Mouse (Mus musculus) neural tube, embryonic 12.5 days (tissue): ENCODE measurements around the gene Nudt3. TPM values are rescaled to one million over a fixed set of nuclear protein-coding genes. Genes with fewer than 3 reads are reported as not detected.

Experiments used
- ATAC-seq: fragments of 200-750 bp; cut with Nextera tagmentation; 2 replicates; pipeline ENCODE4 v1.8.0; 2017; ENCODE audit warnings: low read depth, mild to moderate bottlenecking, moderate TSS enrichment, moderate library complexity; ENCODE audit not compliant: low FRiP score
- H3K27ac ChIP-seq: fragments of 300-500 bp; sonication (generic); 2 replicates; pipeline ENCODE4 v1.5.1; 2016
- H3K27me3 ChIP-seq: fragments of 300-500 bp; sonication (generic); replicated peaks from 2 replicates; pipeline ENCODE4 v1.6.1; 2016; ENCODE audit warnings: mild to moderate bottlenecking
- H3K36me3 ChIP-seq: fragments of 300-500 bp; sonication (generic); 2 replicates; pipeline ENCODE4 v1.6.1; 2016; ENCODE audit warnings: mild to moderate bottlenecking
- H3K4me1 ChIP-seq: fragments of 300-500 bp; sonication (generic); 2 replicates; pipeline ENCODE4 v1.6.1; 2016
- H3K4me2 ChIP-seq: fragments of 300-500 bp; sonication (generic); replicated peaks from 2 replicates; pipeline ENCODE4 v1.6.1; 2016; ENCODE audit warnings: mild to moderate bottlenecking
- H3K4me3 ChIP-seq: fragments of 300-500 bp; sonication (generic); 2 replicates; pipeline ENCODE4 v1.5.1; 2016
- H3K9ac ChIP-seq: fragments of 300-500 bp; sonication (generic); 2 replicates; pipeline ENCODE4 v1.6.1; 2016; ENCODE audit warnings: mild to moderate bottlenecking
- H3K9me3 ChIP-seq: fragments of 300-500 bp; sonication (generic); 2 replicates; pipeline ENCODE4 v1.6.1; 2016; ENCODE audit warnings: mild to moderate bottlenecking
- WGBS: fragments of 180-500 bp; shearing (Covaris S2); methylation state at CpG from one replicate; pipeline ENCODE4 v1.1.7; 2016; 5-methylcytosine and 5-hydroxymethylcytosine counted together
- polyA plus RNA-seq: library from polyadenylated mRNA; unstranded; fragments of >200 nt; fragmentation: Nextera tagmentation; extraction: Ambion mirVana; gene quantifications from 2 replicates; pipeline ENCODE4 v1.2.1, GENCODE M21; 2016

Gene Nudt3
- polyA plus RNA-seq, 1 experiment from 2014 or later: 213 TPM

GRCm38 (mm10) chr17:27545991-27546390 is 77.3 kb downstream of the Nudt3 start:
- Histone ChIP-seq H3K4me2 (no peak overlapping the region), H3K27ac (no peak overlapping the region), H3K4me1 (peaks cover 15% of the 10 kb centered on the region), H3K9me3 (no peaks in the 10 kb centered on the region), H3K36me3 (no peaks in the 10 kb centered on the region), H3K27me3 (no peaks in the 10 kb centered on the region), H3K4me3 (no peak overlapping the region), H3K9ac (no peak overlapping the region)
- no peak for ATAC-seq
- 51% methylated on average over 12 of the region's 12 CpGs for WGBS

- H3K4me1 ChIP-seq: peaks cover 11% of the 10 kb centered on the region
- H3K27ac ChIP-seq: no peak overlapping the region
- ATAC-seq: no peak
- WGBS: 85% methylated on average over 11 of the region's 11 CpGs
- H3K9me3 ChIP-seq: no peaks in the 10 kb centered on the region
- no peak overlapping the region for H3K4me3 ChIP-seq
- no peaks in the 10 kb centered on the region for H3K27me3 ChIP-seq
- H3K9ac ChIP-seq: no peak overlapping the region
- no peaks in the 10 kb centered on the region for H3K36me3 ChIP-seq
- no peak overlapping the region for H3K4me2 ChIP-seq
These were observed 78.7 kb downstream of the Nudt3 start for GRCm38 (mm10) chr17:27544551-27544950.

GRCm38 (mm10) chr17:27541984-27542383 is 81.3 kb downstream of the Nudt3 start:
- Histone ChIP-seq H3K4me1 (no peaks in the 10 kb centered on the region), H3K4me2 (no peak overlapping the region), H3K36me3 (no peaks in the 10 kb centered on the region), H3K27ac (no peak overlapping the region), H3K9me3 (no peaks in the 10 kb centered on the region), H3K9ac (no peak overlapping the region), H3K27me3 (no peaks in the 10 kb centered on the region), H3K4me3 (no peak overlapping the region)
- 81% methylated on average over 3 of the region's 3 CpGs for WGBS
- ATAC-seq: no peak

- ATAC-seq: no peak
- no peak overlapping the region for H3K4me2 ChIP-seq
- H3K27me3 ChIP-seq: no peaks in the 10 kb centered on the region
- H3K4me3 ChIP-seq: no peak overlapping the region
- no peaks in the 10 kb centered on the region for H3K36me3 ChIP-seq
- 68% methylated on average over 2 of the region's 2 CpGs for WGBS
- H3K27ac ChIP-seq: no peak overlapping the region
- H3K4me1 ChIP-seq: no peaks in the 10 kb centered on the region
- no peak overlapping the region for H3K9ac ChIP-seq
- no peaks in the 10 kb centered on the region for H3K9me3 ChIP-seq
These were observed 82.0 kb downstream of the Nudt3 start for GRCm38 (mm10) chr17:27541261-27541660.

- Histone ChIP-seq H3K27ac (no peak overlapping the region), H3K4me3 (no peak overlapping the region), H3K4me1 (no peaks in the 10 kb centered on the region), H3K27me3 (no peaks in the 10 kb centered on the region), H3K9me3 (no peaks in the 10 kb centered on the region), H3K36me3 (no peaks in the 10 kb centered on the region), H3K4me2 (no peak overlapping the region), H3K9ac (no peak overlapping the region)
- peak; percentile 65 for ATAC-seq
- 5% methylated on average over 10 of the region's 10 CpGs for WGBS
These were observed 88.6 kb downstream of the Nudt3 start for GRCm38 (mm10) chr17:27534718-27535117.

- Histone ChIP-seq H3K27ac (no peak overlapping the region), H3K4me2 (no peak overlapping the region), H3K4me3 (no peak overlapping the region), H3K36me3 (no peaks in the 10 kb centered on the region), H3K9me3 (no peaks in the 10 kb centered on the region), H3K27me3 (no peaks in the 10 kb centered on the region), H3K4me1 (no peaks in the 10 kb centered on the region), H3K9ac (no peak overlapping the region)
- WGBS: 87% methylated on average over 3 of the region's 3 CpGs
- ATAC-seq: no peak
These were observed 89.9 kb downstream of the Nudt3 start for GRCm38 (mm10) chr17:27533354-27533753.

- H3K4me3 ChIP-seq: no peak overlapping the region
- H3K9me3 ChIP-seq: no peaks in the 10 kb centered on the region
- H3K27ac ChIP-seq: no peak overlapping the region
- no peak overlapping the region for H3K4me2 ChIP-seq
- H3K36me3 ChIP-seq: no peaks in the 10 kb centered on the region
- no peaks in the 10 kb centered on the region for H3K27me3 ChIP-seq
- no peak overlapping the region for H3K9ac ChIP-seq
- ATAC-seq: no peak
- H3K4me1 ChIP-seq: no peaks in the 10 kb centered on the region
- 88% methylated on average over 8 of the region's 8 CpGs for WGBS
These were observed 91.2 kb downstream of the Nudt3 start for GRCm38 (mm10) chr17:27532095-27532494.

Other genes starting within 250 kb of the Nudt3 start
- gene Grm4, start 102.1 kb downstream of the Nudt3 start, polyA plus RNA-seq: 2.7 and 3.4 TPM in 2 replicates
- 196 and 214 TPM in 2 replicates for gene Hmga1, start 67.0 kb downstream of the Nudt3 start, polyA plus RNA-seq
- gene AI413582, start 57.7 kb downstream of the Nudt3 start, polyA plus RNA-seq: 25.0 and 30.9 TPM in 2 replicates
- not detected in 2 replicates for gene RPS10-NUDT3, start 11.7 kb upstream of the Nudt3 start, polyA plus RNA-seq
- gene Rps10, start 13.2 kb upstream of the Nudt3 start, polyA plus RNA-seq: 639 and 684 TPM in 2 replicates
- 11.6 and 13.4 TPM in 2 replicates for gene Pacsin1, start 32.0 kb upstream of the Nudt3 start, polyA plus RNA-seq
- gene Spdef, start 105.5 kb upstream of the Nudt3 start, polyA plus RNA-seq: 0.13 and 0.33 TPM in 2 replicates
- 11.5 and 12.1 TPM in 2 replicates for gene D17Wsu92e, start 197.2 kb upstream of the Nudt3 start, polyA plus RNA-seq
- gene Snrpc, start 214.7 kb upstream of the Nudt3 start, polyA plus RNA-seq: 322 and 330 TPM in 2 replicates
- 7.8 TPM in 2 replicates for gene Uhrf1bp1, start 232.9 kb upstream of the Nudt3 start, polyA plus RNA-seq